Mouse (Mus musculus) intestine, embryonic 15.5 days (tissue): ENCODE results near the gene Zer1. TPM values are rescaled to one million over a fixed set of nuclear protein-coding genes. Genes with fewer than 3 reads are reported as not detected.

Source experiments
- ATAC-seq: fragments of 200-750 bp; cut with Nextera tagmentation; 2 replicates; pipeline ENCODE4 v1.8.0; 2017; ENCODE audit warnings: moderate TSS enrichment, moderate library complexity
- H3K27ac ChIP-seq: fragments of 300-500 bp; sonication (generic); 2 replicates; pipeline ENCODE4 v1.5.1; 2015; ENCODE audit warnings: mild to moderate bottlenecking, inconsistent platforms
- H3K27me3 ChIP-seq: fragments of 300-500 bp; sonication (generic); replicated peaks from 2 replicates; pipeline ENCODE4 v1.6.1; 2015; ENCODE audit warnings: inconsistent platforms
- H3K36me3 ChIP-seq: fragments of 300-500 bp; sonication (generic); 2 replicates; pipeline ENCODE4 v1.6.1; 2015; ENCODE audit warnings: inconsistent platforms
- H3K4me1 ChIP-seq: fragments of 300-500 bp; sonication (generic); replicated peaks from 2 replicates; pipeline ENCODE4 v1.6.1; 2015; ENCODE audit warnings: inconsistent platforms
- H3K4me2 ChIP-seq: fragments of 300-500 bp; sonication (generic); replicated peaks from 2 replicates; pipeline ENCODE4 v1.6.1; 2015; ENCODE audit warnings: mild to moderate bottlenecking, inconsistent platforms
- H3K4me3 ChIP-seq: fragments of 300-500 bp; sonication (generic); replicated peaks from 2 replicates; pipeline ENCODE4 v1.5.1; 2015; ENCODE audit warnings: inconsistent platforms
- H3K9ac ChIP-seq: fragments of 300-500 bp; sonication (generic); 2 replicates; pipeline ENCODE4 v1.6.1; 2015; ENCODE audit warnings: inconsistent platforms
- H3K9me3 ChIP-seq: fragments of 300-500 bp; sonication (generic); 2 replicates; pipeline ENCODE4 v1.6.1; 2016; ENCODE audit warnings: inconsistent platforms
- WGBS: fragments of 180-500 bp; shearing (Covaris S2); methylation state at CpG from one replicate; pipeline ENCODE4 v1.1.7; 2015; 5-methylcytosine and 5-hydroxymethylcytosine counted together
- polyA plus RNA-seq: library from polyadenylated mRNA; unstranded; fragments of >200 nt; fragmentation: Nextera tagmentation; extraction: Ambion mirVana; gene quantifications from 2 replicates; pipeline ENCODE4 v1.2.1, GENCODE M21; 2015

Gene Zer1
- polyA plus RNA-seq, 1 experiment from 2014 or later = 5.0 TPM

- WGBS = 95% methylated on average over 12 of the region's 12 CpGs
- Histone ChIP-seq H3K4me3 (no peak overlapping the region), H3K27me3 (no peaks in the 10 kb centered on the region), H3K4me1 (peaks cover 14% of the 10 kb centered on the region; the same call in 1 of the 2 replicates), H3K4me2 (no peak overlapping the region), H3K27ac (no peak overlapping the region), H3K36me3 (0 out of 2 replicates have a peak, but pooled peaks cover 13% of the 10 kb centered on the region), H3K9ac (no peak overlapping the region), H3K9me3 (no peaks in the 10 kb centered on the region)
- no peak for ATAC-seq
Measured at GRCm38 (mm10) chr2:30091521-30091920, 32.9 kb downstream of the Zer1 start.

GRCm38 (mm10) chr2:30087310-30087709 is 37.1 kb downstream of the Zer1 start:
- H3K4me1 ChIP-seq = peaks cover 10% of the 10 kb centered on the region; the same call in 1 of the 2 replicates
- H3K27ac ChIP-seq = no peak overlapping the region
- no peaks in the 10 kb centered on the region for H3K27me3 ChIP-seq
- ATAC-seq = no peak
- H3K36me3 ChIP-seq = 0 out of 2 replicates have a peak, but pooled peaks cover 13% of the 10 kb centered on the region
- 89% methylated on average over 4 of the region's 4 CpGs for WGBS
- H3K4me3 ChIP-seq = no peak overlapping the region
- no peak overlapping the region for H3K9ac ChIP-seq
- no peaks in the 10 kb centered on the region for H3K9me3 ChIP-seq
- no peak overlapping the region for H3K4me2 ChIP-seq

DNA sequence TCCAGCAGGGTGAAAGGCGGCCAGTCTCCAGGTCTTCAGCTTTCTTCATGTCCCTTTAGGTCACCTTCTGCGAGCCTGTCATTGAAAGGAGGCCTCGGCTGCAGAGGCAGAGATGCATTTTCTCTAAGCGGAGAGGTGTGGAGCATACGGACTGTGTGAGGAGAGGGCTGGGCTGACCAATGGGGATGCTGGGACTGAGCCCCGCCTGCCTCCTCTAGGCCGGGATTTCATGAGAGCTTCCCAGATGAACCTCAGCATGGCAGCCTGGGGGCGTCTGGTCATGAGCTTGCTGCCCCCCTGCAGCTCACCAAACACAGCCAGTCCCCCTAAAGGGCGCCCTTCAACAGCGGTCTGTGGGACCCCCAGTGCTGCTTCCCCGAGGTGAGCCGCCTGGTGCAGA is 39.8 kb downstream of the Zer1 start:
- H3K36me3 ChIP-seq = 0 out of 2 replicates have a peak, but pooled peaks cover 4% of the 10 kb centered on the region
- H3K27me3 ChIP-seq = no peaks in the 10 kb centered on the region
- WGBS = 23% methylated on average over 12 of the region's 12 CpGs
- H3K9me3 ChIP-seq = no peaks in the 10 kb centered on the region
- H3K4me3 ChIP-seq = peak overlapping the region; percentile 20
- H3K27ac ChIP-seq = no peak overlapping the region
- H3K4me1 ChIP-seq = 0 out of 2 replicates have a peak, but pooled peaks cover 10% of the 10 kb centered on the region
- H3K4me2 ChIP-seq = peak overlapping the region; percentile 57
- H3K9ac ChIP-seq = peak overlapping the region; percentile 34
- peak; percentile 57 for ATAC-seq

DNA sequence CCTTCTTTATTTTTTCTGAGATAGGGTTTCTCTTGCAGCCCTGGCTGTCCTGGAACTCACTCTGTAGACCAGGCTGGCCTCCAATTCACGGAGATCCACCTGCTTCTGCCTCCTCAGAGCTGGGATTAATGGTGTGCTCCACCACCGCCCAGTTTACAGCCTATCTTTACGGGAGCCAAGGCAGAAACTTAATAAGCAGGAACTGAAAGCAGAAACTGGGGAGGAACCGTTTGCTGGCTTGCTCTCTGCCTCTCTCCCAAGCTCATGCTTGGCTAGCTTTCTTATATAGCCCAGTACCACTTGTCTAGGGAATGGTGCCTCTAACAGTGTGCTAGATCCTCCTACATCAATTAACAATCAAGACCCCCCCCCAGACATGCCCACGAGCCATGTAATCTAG is 40.3 kb downstream of the Zer1 start:
- Histone ChIP-seq H3K9ac (no peak overlapping the region), H3K27me3 (no peaks in the 10 kb centered on the region), H3K4me2 (peak overlapping the region; percentile 57; the same call in 1 of the 2 replicates), H3K4me3 (no peak overlapping the region), H3K9me3 (no peaks in the 10 kb centered on the region), H3K4me1 (0 out of 2 replicates have a peak, but pooled peaks cover 12% of the 10 kb centered on the region), H3K36me3 (0 out of 2 replicates have a peak, but pooled peaks cover 4% of the 10 kb centered on the region), H3K27ac (no peak overlapping the region)
- no peak for ATAC-seq
- 57% methylated on average over 5 of the region's 5 CpGs for WGBS

- WGBS = 86% methylated on average over 15 of the region's 15 CpGs
- Histone ChIP-seq H3K36me3 (no peaks in the 10 kb centered on the region), H3K4me2 (no peak overlapping the region), H3K4me1 (peaks cover 21% of the 10 kb centered on the region), H3K9me3 (no peaks in the 10 kb centered on the region), H3K9ac (no peak overlapping the region), H3K27me3 (no peaks in the 10 kb centered on the region), H3K27ac (no peak overlapping the region), H3K4me3 (no peak overlapping the region)
- ATAC-seq = no peak
Measured at GRCm38 (mm10) chr2:30080181-30080800, 44.1 kb downstream of the Zer1 start.

GRCm38 (mm10) chr2:30078760-30079159 is 45.6 kb downstream of the Zer1 start:
- no peak for ATAC-seq
- Histone ChIP-seq H3K27me3 (no peaks in the 10 kb centered on the region), H3K4me3 (peak overlapping the region; percentile 56), H3K9ac (peak overlapping the region; percentile 61; the same call in 1 of the 2 replicates), H3K27ac (peak overlapping the region; percentile 81), H3K36me3 (peaks cover 3% of the 10 kb centered on the region; the same call in 1 of the 2 replicates), H3K4me2 (peak overlapping the region; percentile 90), H3K9me3 (no peaks in the 10 kb centered on the region), H3K4me1 (peaks cover 16% of the 10 kb centered on the region)
- WGBS = 63% methylated on average over 4 of the region's 4 CpGs

- Histone ChIP-seq H3K27me3 (no peaks in the 10 kb centered on the region), H3K4me3 (peak overlapping the region; percentile 56), H3K27ac (peak overlapping the region; percentile 81), H3K9ac (peak overlapping the region; percentile 61), H3K4me1 (peaks cover 16% of the 10 kb centered on the region), H3K36me3 (peaks cover 3% of the 10 kb centered on the region; the same call in 1 of the 2 replicates), H3K4me2 (peak overlapping the region; percentile 90), H3K9me3 (no peaks in the 10 kb centered on the region)
- ATAC-seq = no peak; the same call in 1 of the 2 replicates
- WGBS = 10% methylated on average over 10 of the region's 10 CpGs
Measured at GRCm38 (mm10) chr2:30078349-30078712, 46.1 kb downstream of the Zer1 start.

DNA sequence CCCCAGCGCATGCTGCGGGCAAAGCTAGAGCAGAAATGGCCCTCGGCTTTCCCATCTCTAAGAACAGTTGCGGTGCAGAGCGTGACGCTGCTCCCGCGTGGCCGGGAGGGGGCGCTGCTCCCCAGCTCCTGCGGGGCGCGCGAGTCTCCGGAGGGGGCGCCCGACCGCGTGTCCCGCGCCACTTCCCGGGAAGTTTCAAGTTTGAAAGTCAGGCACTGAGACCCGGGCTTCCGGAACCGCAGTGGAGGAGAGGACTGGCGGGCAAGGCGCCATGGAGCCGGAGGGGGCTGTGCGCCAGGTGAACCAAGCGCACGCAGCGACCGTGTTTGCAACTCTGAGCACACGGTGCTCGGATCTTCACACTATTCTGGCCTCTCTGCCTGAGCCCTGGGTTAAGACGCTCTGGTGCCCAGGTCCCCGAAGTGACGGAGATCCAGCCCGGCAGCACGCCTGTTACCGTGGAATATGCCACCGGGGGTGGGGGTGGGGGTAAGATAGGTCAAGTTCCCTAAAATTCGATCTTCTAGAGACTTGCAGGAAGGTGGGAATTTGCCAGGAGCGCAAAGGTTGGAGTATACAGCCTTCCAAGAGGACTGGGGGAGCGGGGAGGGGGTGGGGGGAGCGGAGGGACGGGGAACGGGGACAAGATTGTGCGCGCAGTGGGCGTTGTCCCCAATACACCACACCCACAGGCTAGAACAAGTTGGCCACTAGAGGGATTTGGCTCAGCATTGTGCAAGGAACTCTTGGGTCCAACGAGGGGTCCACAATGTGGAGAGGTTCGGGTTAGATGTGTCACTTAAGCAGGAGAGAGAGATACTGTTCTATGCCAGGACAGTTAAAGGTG is 46.7 kb downstream of the Zer1 start, which contains the start of gene Pkn3:
Pkn3 (plus strand) TSS at position 183 of the 847 bp plus-strand sequence.
- peak within 1 kb of the TSS; percentile 56 for H3K4me3 ChIP-seq
- H3K9ac ChIP-seq = peak within 1 kb of the TSS; percentile 61
- peak within 1 kb of the TSS; percentile 81 for H3K27ac ChIP-seq
- ATAC-seq = peak; percentile 86
- H3K36me3 ChIP-seq = peaks cover 7% of the 10 kb centered on the region
- H3K4me1 ChIP-seq = peaks cover 16% of the 10 kb centered on the region
- no peaks in the 10 kb centered on the region for H3K27me3 ChIP-seq
- H3K9me3 ChIP-seq = no peaks in the 10 kb centered on the region
- WGBS = under 1% methylated on average over 53 of the region's 53 CpGs
- peak within 1 kb of the TSS; percentile 90 for H3K4me2 ChIP-seq

DNA sequence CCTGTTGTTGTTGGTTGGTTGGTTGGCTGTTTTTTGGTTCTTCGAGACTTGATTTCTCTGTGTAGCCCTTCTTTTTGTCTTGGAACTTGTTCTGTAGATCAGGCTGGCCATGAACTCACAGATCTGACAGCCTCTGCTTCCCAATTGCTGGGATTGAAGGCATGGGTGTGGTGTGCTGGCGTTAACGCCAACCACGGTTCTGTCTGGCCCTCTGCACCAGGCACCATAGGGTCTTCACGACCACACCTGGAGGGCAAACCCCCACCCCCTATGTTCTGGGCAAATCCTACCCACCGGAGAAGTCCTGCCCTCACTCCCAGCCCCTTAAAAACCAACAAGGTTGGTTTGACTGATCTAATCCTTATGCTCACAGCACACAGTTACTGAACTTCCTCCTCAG is 47.4 kb downstream of the Zer1 start:
- Histone ChIP-seq H3K4me2 (peak overlapping the region; percentile 90), H3K27ac (peak overlapping the region; percentile 81; the same call in 1 of the 2 replicates), H3K4me1 (peaks cover 16% of the 10 kb centered on the region), H3K9ac (peak overlapping the region; percentile 61), H3K4me3 (peak overlapping the region; percentile 56; the same call in 1 of the 2 replicates), H3K27me3 (no peaks in the 10 kb centered on the region), H3K9me3 (no peaks in the 10 kb centered on the region), H3K36me3 (peaks cover 10% of the 10 kb centered on the region)
- 63% methylated on average over 6 of the region's 6 CpGs for WGBS
- ATAC-seq = peak; percentile 25

DNA sequence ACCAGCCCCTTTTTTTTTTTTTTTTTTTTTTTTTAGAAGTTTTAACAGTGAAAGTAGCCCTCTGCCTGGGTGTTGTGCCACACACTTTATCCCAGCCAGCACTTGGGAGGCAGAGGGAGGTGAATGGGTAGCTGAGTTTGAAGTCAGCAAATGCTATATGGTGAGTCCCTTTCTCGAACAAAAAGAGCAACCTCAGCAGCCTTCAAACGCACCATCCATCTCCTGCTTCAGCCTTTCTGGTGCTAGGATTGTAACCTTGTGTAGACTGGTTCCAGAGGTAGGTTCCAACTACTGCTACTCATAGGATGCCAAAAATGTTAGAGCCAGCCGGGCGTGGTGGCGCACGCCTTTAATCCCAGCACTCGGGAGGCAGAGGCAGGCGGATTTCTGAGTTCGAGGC is 47.9 kb downstream of the Zer1 start:
- Histone ChIP-seq H3K9me3 (no peaks in the 10 kb centered on the region), H3K27ac (no peak overlapping the region), H3K4me2 (no peak overlapping the region), H3K36me3 (peaks cover 10% of the 10 kb centered on the region), H3K4me1 (peaks cover 16% of the 10 kb centered on the region), H3K9ac (no peak overlapping the region), H3K4me3 (no peak overlapping the region), H3K27me3 (no peaks in the 10 kb centered on the region)
- ATAC-seq = no peak
- WGBS = 91% methylated on average over 9 of the region's 9 CpGs

- 40% methylated on average over 3 of the region's 3 CpGs for WGBS
- Histone ChIP-seq H3K4me1 (peaks cover 16% of the 10 kb centered on the region), H3K4me2 (no peak overlapping the region), H3K27ac (no peak overlapping the region), H3K27me3 (no peaks in the 10 kb centered on the region), H3K9ac (no peak overlapping the region), H3K36me3 (peaks cover 11% of the 10 kb centered on the region), H3K9me3 (no peaks in the 10 kb centered on the region), H3K4me3 (no peak overlapping the region)
- no peak for ATAC-seq
Measured at GRCm38 (mm10) chr2:30075625-30076024, 48.8 kb downstream of the Zer1 start.

DNA sequence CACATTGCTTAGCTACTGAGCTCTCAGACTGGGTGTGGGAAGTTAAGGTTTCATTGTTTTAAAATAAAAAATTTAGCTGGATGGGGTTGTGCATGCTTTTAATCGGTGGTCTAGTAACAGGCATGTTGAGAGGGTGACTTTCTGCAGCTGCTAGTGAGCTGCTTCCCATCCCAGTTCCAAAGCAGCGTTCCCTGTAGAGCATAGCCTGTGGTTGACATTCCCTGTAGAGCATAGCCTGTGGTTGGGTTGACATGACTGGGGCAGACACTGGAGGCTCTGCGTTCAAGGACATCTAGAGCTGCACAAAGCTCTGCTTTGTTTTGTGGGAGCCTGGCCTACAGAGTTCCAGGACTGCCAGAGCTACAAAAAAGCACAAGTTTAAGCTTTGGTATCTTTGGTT is 51.1 kb downstream of the Zer1 start:
- no peaks in the 10 kb centered on the region for H3K27me3 ChIP-seq
- H3K36me3 ChIP-seq = peaks cover 14% of the 10 kb centered on the region
- peaks cover 10% of the 10 kb centered on the region for H3K4me1 ChIP-seq
- ATAC-seq = no peak
- 79% methylated on average over 3 of the region's 3 CpGs for WGBS
- H3K4me2 ChIP-seq = no peak overlapping the region
- no peak overlapping the region for H3K9ac ChIP-seq
- no peak overlapping the region for H3K27ac ChIP-seq
- H3K9me3 ChIP-seq = no peaks in the 10 kb centered on the region
- no peak overlapping the region for H3K4me3 ChIP-seq
